Mouse (Mus musculus): ENCODE results near the gene Gm8068. TPM values are rescaled to one million over a fixed set of nuclear protein-coding genes. Genes with fewer than 3 reads are reported as not detected.
"Not testable (repeated sequence)": the region's sequence is repeated elsewhere in the genome, so short reads cannot be mapped to it uniquely, and the experiment has no call there.

Gene Gm8068
- total RNA-seq (2018; cell fraction: chromatin; rRNA removed): not detected
- total RNA-seq (2018; cell fraction: cytosol; rRNA removed): not detected
- total RNA-seq (2018; cell fraction: nucleus; rRNA removed): not detected
- not detected in 3 replicates for polyA plus RNA-seq (2018)

DNA sequence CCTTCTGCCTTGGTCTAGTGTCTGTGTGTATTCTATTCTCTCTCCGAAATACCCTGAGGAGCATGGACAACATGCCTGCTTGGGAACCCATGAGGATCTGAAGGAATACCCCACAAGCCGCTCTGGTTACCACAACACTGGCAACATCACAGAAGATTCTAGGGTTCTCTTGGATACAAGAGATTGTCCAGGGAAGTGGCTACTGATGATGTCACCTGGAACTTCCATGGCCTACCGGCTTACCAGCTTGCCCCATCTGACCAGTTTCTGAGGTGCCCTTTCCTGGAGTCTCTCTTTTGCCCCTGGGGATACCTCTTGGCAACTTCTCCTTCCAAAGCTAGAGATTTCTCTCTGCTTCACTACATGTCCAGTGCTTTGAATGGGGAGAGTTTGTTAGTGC, at the start of gene Gm8068:
TSS of gene Gm8068 (minus strand) at position 101 of the 400 bp plus-strand sequence.
- H3K4me3 ChIP-seq (ENCODE audit: inconsistent target); H3K27ac ChIP-seq; H3K79me2 ChIP-seq (ENCODE audit: inconsistent target); H3K36me3 ChIP-seq (ENCODE audit: inconsistent target): not testable (repeated sequence)
- no CpG with 5 or more reads among the region's 3 CpGs for WGBS (ENCODE audit: missing documents)

DNA sequence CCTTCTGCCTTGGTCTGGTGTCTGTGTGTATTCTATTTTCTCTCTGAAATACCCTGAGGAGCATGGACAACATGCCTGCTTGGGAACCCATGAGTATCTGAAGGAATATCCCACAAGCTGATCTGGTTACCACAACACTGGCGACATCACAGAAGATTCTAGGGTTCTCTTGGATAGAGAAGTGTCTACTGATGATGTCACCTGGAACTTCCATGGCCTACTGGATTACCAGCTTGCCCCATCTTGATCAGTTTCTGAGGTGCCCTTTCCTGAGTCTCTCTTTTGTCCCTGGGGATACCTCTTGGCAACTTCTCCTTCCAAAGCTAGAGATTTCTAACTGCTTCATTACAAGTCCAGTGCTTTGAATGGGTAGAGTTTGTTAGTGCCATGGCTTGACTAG, 48.8 kb upstream of the Gm8068 start, which contains the start of gene Gm7929:
TSS of gene Gm7929 (minus strand) at position 101 of the 400 bp plus-strand sequence.
- no CpG with 5 or more reads among the region's 1 CpGs for WGBS (ENCODE audit: missing documents)
- H3K27ac ChIP-seq; H3K36me3 ChIP-seq (ENCODE audit: inconsistent target); H3K4me3 ChIP-seq (ENCODE audit: inconsistent target); H3K79me2 ChIP-seq (ENCODE audit: inconsistent target): not testable (repeated sequence)

DNA sequence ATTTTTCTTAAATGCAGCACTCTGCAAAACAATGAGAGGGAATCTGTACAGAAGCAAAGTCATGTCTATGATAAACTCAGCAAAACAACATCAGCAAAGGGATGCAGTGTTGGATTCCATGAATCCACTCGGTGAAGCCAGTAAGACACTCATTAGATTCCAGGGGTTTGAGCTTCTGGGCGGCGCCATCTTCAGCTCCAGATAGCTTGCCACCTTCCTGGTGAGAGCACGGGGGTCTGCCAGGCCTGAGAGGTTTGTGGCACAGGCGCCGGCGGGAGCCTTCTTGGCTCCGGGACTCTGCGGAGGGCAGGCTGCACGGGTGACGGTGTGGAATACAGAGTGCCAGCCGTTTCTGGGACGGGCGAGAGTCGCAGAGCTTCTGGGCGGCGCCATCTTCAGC, 21.8 kb upstream of the Gm8068 start:
- H3K79me2 ChIP-seq (ENCODE audit: inconsistent target); H3K36me3 ChIP-seq (ENCODE audit: inconsistent target); H3K27ac ChIP-seq; H3K4me3 ChIP-seq (ENCODE audit: inconsistent target): not testable (repeated sequence)
- WGBS (ENCODE audit: missing documents): 74% methylated on average over 4 of the region's 17 CpGs

DNA sequence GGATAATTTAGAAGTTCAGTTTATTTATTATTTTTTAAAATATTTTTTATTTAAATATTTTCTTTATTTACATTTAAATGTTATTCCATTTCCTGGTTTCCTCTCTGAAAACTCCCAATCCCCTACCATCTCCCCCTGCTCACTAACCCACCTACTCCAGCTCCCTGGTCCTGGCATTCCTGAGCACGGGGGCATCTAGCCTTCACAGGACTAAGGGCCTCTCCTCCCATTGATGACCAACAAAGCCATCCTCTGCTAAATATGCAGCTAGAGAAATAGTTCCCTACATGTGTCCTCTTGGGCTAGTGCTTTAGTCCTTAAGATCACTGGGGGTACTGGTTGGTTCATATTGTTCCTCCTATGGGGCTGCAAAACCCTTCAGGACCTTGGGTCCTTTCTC, 15.5 kb upstream of the Gm8068 start:
- not testable (repeated sequence) for H3K36me3 ChIP-seq (ENCODE audit: inconsistent target); H3K4me3 ChIP-seq (ENCODE audit: inconsistent target); H3K27ac ChIP-seq; H3K79me2 ChIP-seq (ENCODE audit: inconsistent target)
- 77% methylated on average over 1 of the region's 1 CpGs for WGBS (ENCODE audit: missing documents)

DNA sequence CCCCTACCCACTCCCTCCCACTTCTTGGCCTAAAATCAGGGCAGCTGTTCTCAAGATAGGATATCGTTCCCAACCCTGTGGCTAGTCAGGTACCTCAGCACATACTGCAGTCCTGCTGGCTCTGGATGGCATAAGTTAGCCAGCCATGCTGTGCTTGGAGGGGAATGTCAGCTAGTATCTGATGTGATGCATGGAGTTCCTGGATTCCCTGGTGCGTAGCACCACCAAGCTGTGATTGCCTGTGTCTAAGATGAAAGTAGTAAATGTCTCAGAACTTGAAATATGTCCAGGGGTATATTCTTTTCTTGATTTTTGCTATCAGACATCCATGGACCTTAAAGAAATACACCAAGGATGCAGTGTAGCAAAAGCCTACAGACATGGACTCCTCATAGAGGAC, 53.5 kb downstream of the Gm8068 start:
- not testable (repeated sequence) for H3K79me2 ChIP-seq (ENCODE audit: inconsistent target); H3K4me3 ChIP-seq (ENCODE audit: inconsistent target); H3K27ac ChIP-seq; H3K36me3 ChIP-seq (ENCODE audit: inconsistent target)
- no CpG with 5 or more reads among the region's 2 CpGs for WGBS (ENCODE audit: missing documents)

Other genes starting within 250 kb of the Gm8068 start
- not detected in 3 replicates for gene Gm7954, start 248.4 kb downstream of the Gm8068 start, polyA plus RNA-seq (2018)
- gene Gm3486, start 212.4 kb downstream of the Gm8068 start, polyA plus RNA-seq (2018): not detected in 3 replicates
- not detected in 3 replicates for gene Gm7970, start 146.3 kb downstream of the Gm8068 start, polyA plus RNA-seq (2018)
- not detected in 3 replicates for gene 1700049E17Rik2, start 128.7 kb downstream of the Gm8068 start, polyA plus RNA-seq (2018)
- gene Gm3072, start 77.3 kb downstream of the Gm8068 start, polyA plus RNA-seq (2018): not detected in 3 replicates
- not detected in 3 replicates for gene Gm3676, start 55.4 kb downstream of the Gm8068 start, polyA plus RNA-seq (2018)
- not detected in 3 replicates for gene Gm7929, start 48.7 kb upstream of the Gm8068 start, polyA plus RNA-seq (2018)
- gene Gm47189, start 70.6 kb upstream of the Gm8068 start, polyA plus RNA-seq (2018): not detected in 3 replicates
- not detected in 3 replicates for gene Gm7980, start 205.4 kb upstream of the Gm8068 start, polyA plus RNA-seq (2018)
- gene 1700049E17Rik1, start 223.1 kb upstream of the Gm8068 start, polyA plus RNA-seq (2018): not detected in 3 replicates
- not detected in 3 replicates for gene 1700024B05Rik, start 242.1 kb upstream of the Gm8068 start, polyA plus RNA-seq (2018)